Mouse (Mus musculus) neural tube, embryonic 12.5 days (tissue): ENCODE results near the gene Atp1a3. TPM values are rescaled to one million over a fixed set of nuclear protein-coding genes. Genes with fewer than 3 reads are reported as not detected.

ENCODE experiments used
- ATAC-seq: fragments of 200-750 bp; cut with Nextera tagmentation; 2 replicates; pipeline ENCODE4 v1.8.0; 2017; ENCODE audit warnings: low read depth, mild to moderate bottlenecking, moderate TSS enrichment, moderate library complexity; ENCODE audit not compliant: low FRiP score
- H3K27ac ChIP-seq: fragments of 300-500 bp; sonication (generic); 2 replicates; pipeline ENCODE4 v1.5.1; 2016
- H3K27me3 ChIP-seq: fragments of 300-500 bp; sonication (generic); replicated peaks from 2 replicates; pipeline ENCODE4 v1.6.1; 2016; ENCODE audit warnings: mild to moderate bottlenecking
- H3K36me3 ChIP-seq: fragments of 300-500 bp; sonication (generic); 2 replicates; pipeline ENCODE4 v1.6.1; 2016; ENCODE audit warnings: mild to moderate bottlenecking
- H3K4me1 ChIP-seq: fragments of 300-500 bp; sonication (generic); 2 replicates; pipeline ENCODE4 v1.6.1; 2016
- H3K4me2 ChIP-seq: fragments of 300-500 bp; sonication (generic); replicated peaks from 2 replicates; pipeline ENCODE4 v1.6.1; 2016; ENCODE audit warnings: mild to moderate bottlenecking
- H3K4me3 ChIP-seq: fragments of 300-500 bp; sonication (generic); 2 replicates; pipeline ENCODE4 v1.5.1; 2016
- H3K9ac ChIP-seq: fragments of 300-500 bp; sonication (generic); 2 replicates; pipeline ENCODE4 v1.6.1; 2016; ENCODE audit warnings: mild to moderate bottlenecking
- H3K9me3 ChIP-seq: fragments of 300-500 bp; sonication (generic); 2 replicates; pipeline ENCODE4 v1.6.1; 2016; ENCODE audit warnings: mild to moderate bottlenecking
- WGBS: fragments of 180-500 bp; shearing (Covaris S2); methylation state at CpG from one replicate; pipeline ENCODE4 v1.1.7; 2016; 5-methylcytosine and 5-hydroxymethylcytosine counted together
- polyA plus RNA-seq: library from polyadenylated mRNA; unstranded; fragments of >200 nt; fragmentation: Nextera tagmentation; extraction: Ambion mirVana; gene quantifications from 2 replicates; pipeline ENCODE4 v1.2.1, GENCODE M21; 2016

Atp1a3 gene
- polyA plus RNA-seq, 1 experiment from 2014 or later, result 118 TPM

DNA sequence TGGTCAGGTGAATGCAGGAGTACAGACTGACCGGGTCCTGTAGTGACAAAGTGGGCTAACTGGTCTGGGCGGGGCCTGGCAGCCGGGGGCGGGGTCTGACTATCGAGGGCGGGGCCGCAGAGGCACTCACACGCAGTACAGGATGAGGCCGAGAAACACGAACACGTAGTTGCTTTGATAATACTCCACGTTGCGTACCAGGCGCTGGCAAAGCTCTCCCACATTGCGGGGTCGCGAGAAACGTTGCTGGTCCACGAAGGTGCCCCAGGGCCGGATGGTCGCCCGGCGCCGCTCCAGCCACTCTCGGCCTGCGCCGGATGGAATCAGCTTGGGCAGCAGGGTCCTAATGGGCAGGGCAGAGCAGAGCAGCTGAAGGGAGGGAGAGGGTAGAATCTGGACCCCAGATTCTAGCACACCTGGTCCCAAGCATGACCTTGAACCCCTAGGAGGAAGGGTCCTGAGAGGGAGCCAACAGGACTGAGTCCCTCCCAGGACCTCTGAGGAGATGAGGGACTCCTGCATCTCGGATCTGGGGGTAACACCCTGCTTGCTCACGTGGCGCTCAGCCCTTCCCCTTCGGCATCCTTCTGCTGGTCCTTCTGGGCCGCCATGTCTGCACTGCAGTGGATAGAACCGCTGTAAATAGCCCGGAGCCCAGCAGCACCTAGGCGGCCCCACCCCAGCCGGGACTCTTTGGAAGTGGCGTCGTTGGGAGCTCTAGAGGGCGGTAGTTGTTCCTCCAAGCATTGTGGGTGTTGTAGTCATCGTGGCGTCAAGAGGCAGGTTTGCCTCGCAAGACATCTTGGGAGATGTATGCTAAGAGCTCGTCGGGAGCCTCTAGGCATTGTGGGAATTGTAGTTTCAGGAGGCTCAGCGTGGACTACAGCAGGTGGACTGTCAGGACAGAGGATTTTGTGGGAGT is 33.5 kb downstream of the Atp1a3 start, which contains the start of gene Rabac1:
Gene Rabac1 (minus strand): TSS at position 783 of the 922 bp plus-strand sequence.
- Histone ChIP-seq H3K4me2 (peak within 1 kb of the TSS; percentile 81), H3K4me1 (peaks cover 16% of the 10 kb centered on the region), H3K27me3 (no peaks in the 10 kb centered on the region), H3K27ac (no peak within 1 kb of the TSS; the same call in 1 of the 2 replicates), H3K4me3 (peak within 1 kb of the TSS; percentile 65), H3K9ac (peak within 1 kb of the TSS; percentile 72), H3K36me3 (peaks cover 5% of the 10 kb centered on the region; the same call in 1 of the 2 replicates), H3K9me3 (no peaks in the 10 kb centered on the region)
- peak; percentile 90 for ATAC-seq
- under 1% methylated on average over 45 of the region's 45 CpGs for WGBS

GRCm38 (mm10) chr7:24971261-24971971 is 34.3 kb downstream of the Atp1a3 start:
- Histone ChIP-seq H3K9ac (peak overlapping the region; percentile 72), H3K27me3 (no peaks in the 10 kb centered on the region), H3K4me2 (peak overlapping the region; percentile 81), H3K36me3 (peaks cover 5% of the 10 kb centered on the region; the same call in 1 of the 2 replicates), H3K27ac (no peak overlapping the region), H3K4me3 (peak overlapping the region; percentile 65), H3K4me1 (peaks cover 16% of the 10 kb centered on the region), H3K9me3 (no peaks in the 10 kb centered on the region)
- no peak for ATAC-seq
- 10% methylated on average over 19 of the region's 19 CpGs for WGBS

GRCm38 (mm10) chr7:24970341-24970740 is 35.4 kb downstream of the Atp1a3 start:
- 92% methylated on average over 3 of the region's 3 CpGs for WGBS
- Histone ChIP-seq H3K4me3 (no peak overlapping the region), H3K4me2 (no peak overlapping the region), H3K9me3 (no peaks in the 10 kb centered on the region), H3K9ac (no peak overlapping the region), H3K4me1 (peaks cover 16% of the 10 kb centered on the region), H3K27ac (no peak overlapping the region), H3K36me3 (peaks cover 5% of the 10 kb centered on the region; the same call in 1 of the 2 replicates), H3K27me3 (no peaks in the 10 kb centered on the region)
- ATAC-seq, result no peak

GRCm38 (mm10) chr7:24969805-24970204 is 36.0 kb downstream of the Atp1a3 start:
- Histone ChIP-seq H3K27ac (no peak overlapping the region), H3K4me2 (no peak overlapping the region), H3K4me1 (peaks cover 16% of the 10 kb centered on the region), H3K9ac (no peak overlapping the region), H3K27me3 (no peaks in the 10 kb centered on the region), H3K4me3 (no peak overlapping the region), H3K36me3 (peaks cover 5% of the 10 kb centered on the region; the same call in 1 of the 2 replicates), H3K9me3 (no peaks in the 10 kb centered on the region)
- WGBS, result 76% methylated on average over 12 of the region's 12 CpGs
- no peak for ATAC-seq

DNA sequence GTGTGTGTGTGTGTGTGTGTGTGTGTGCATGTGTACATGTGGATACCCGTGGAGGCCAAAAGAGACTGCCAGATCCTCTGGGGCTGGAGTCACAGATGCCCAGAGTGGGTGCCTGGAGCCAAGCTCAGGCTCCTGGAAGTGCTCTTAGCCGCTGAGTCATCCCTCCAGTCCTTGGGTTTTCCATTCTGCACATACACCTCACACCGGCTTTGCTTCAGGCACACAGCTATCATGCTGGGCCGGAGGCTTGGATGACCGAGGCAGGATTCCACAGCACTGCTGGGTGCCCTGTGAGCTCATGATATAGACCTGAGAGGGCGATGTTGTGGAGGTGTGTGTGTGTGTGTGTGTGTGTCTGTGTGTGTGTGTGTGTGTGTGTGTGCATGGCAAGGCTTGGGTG is 37.3 kb downstream of the Atp1a3 start:
- H3K4me1 ChIP-seq, result peaks cover 16% of the 10 kb centered on the region
- H3K9ac ChIP-seq, result no peak overlapping the region
- 69% methylated on average over 6 of the region's 6 CpGs for WGBS
- H3K27me3 ChIP-seq, result no peaks in the 10 kb centered on the region
- H3K27ac ChIP-seq, result no peak overlapping the region
- no peak overlapping the region for H3K4me2 ChIP-seq
- ATAC-seq, result no peak
- no peaks in the 10 kb centered on the region for H3K9me3 ChIP-seq
- H3K4me3 ChIP-seq, result no peak overlapping the region
- H3K36me3 ChIP-seq, result peaks cover 5% of the 10 kb centered on the region; the same call in 1 of the 2 replicates

DNA sequence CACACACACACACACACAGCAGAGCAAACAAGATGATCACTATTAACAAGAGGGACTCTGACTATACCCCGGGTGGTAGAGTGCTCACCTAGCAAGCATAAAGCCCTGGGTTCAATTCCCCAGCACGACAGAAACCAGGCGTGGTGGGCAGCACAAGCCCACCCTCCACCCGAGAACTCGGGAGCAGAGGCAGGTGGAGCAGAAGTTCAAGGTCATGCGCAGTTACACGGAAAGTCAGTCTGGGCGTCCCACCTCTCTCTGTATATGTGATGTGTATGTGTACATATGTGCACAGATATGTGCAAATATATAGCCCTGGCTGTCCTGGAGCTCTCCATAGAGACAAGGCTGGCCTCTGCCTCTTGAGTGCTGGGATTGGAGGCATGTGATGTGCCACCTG is 37.8 kb downstream of the Atp1a3 start:
- 86% methylated on average over 8 of the region's 8 CpGs for WGBS
- H3K4me2 ChIP-seq, result no peak overlapping the region
- peaks cover 5% of the 10 kb centered on the region; the same call in 1 of the 2 replicates for H3K36me3 ChIP-seq
- no peaks in the 10 kb centered on the region for H3K9me3 ChIP-seq
- no peaks in the 10 kb centered on the region for H3K27me3 ChIP-seq
- H3K4me1 ChIP-seq, result peaks cover 16% of the 10 kb centered on the region
- no peak overlapping the region for H3K27ac ChIP-seq
- ATAC-seq, result no peak
- H3K9ac ChIP-seq, result no peak overlapping the region
- no peak overlapping the region for H3K4me3 ChIP-seq

- peaks cover 5% of the 10 kb centered on the region; the same call in 1 of the 2 replicates for H3K36me3 ChIP-seq
- WGBS, result 18% methylated on average over 5 of the region's 5 CpGs
- no peak overlapping the region for H3K27ac ChIP-seq
- 0 out of 2 replicates have a peak, but pooled peaks have one; percentile 52 for ATAC-seq
- H3K4me3 ChIP-seq, result no peak overlapping the region
- H3K9me3 ChIP-seq, result no peaks in the 10 kb centered on the region
- H3K4me2 ChIP-seq, result no peak overlapping the region
- no peak overlapping the region for H3K9ac ChIP-seq
- H3K27me3 ChIP-seq, result no peaks in the 10 kb centered on the region
- H3K4me1 ChIP-seq, result no peaks in the 10 kb centered on the region
Observed at GRCm38 (mm10) chr7:24964897-24965535, 40.7 kb downstream of the Atp1a3 start.

- no peak for ATAC-seq
- no peak overlapping the region for H3K27ac ChIP-seq
- no peak overlapping the region for H3K4me3 ChIP-seq
- H3K27me3 ChIP-seq, result no peaks in the 10 kb centered on the region
- H3K36me3 ChIP-seq, result no peaks in the 10 kb centered on the region
- H3K4me1 ChIP-seq, result no peaks in the 10 kb centered on the region
- WGBS, result 77% methylated on average over 2 of the region's 2 CpGs
- H3K4me2 ChIP-seq, result no peak overlapping the region
- no peaks in the 10 kb centered on the region for H3K9me3 ChIP-seq
- H3K9ac ChIP-seq, result no peak overlapping the region
Observed at GRCm38 (mm10) chr7:24964288-24964687, 41.5 kb downstream of the Atp1a3 start.

GRCm38 (mm10) chr7:24955226-24955625 is 50.5 kb downstream of the Atp1a3 start:
- Histone ChIP-seq H3K9me3 (no peaks in the 10 kb centered on the region), H3K27me3 (peaks cover 67% of the 10 kb centered on the region), H3K4me1 (peaks cover 44% of the 10 kb centered on the region), H3K4me3 (peak overlapping the region; percentile 36), H3K27ac (no peak overlapping the region), H3K9ac (peak overlapping the region; percentile 54), H3K4me2 (peak overlapping the region; percentile 59), H3K36me3 (no peaks in the 10 kb centered on the region)
- ATAC-seq, result no peak
- WGBS, result under 1% methylated on average over 31 of the region's 33 CpGs

GRCm38 (mm10) chr7:24954450-24954849 is 51.3 kb downstream of the Atp1a3 start:
- WGBS, result 3% methylated on average over 30 of the region's 30 CpGs
- H3K9ac ChIP-seq, result peak overlapping the region; percentile 30; the same call in 1 of the 2 replicates
- no peak overlapping the region for H3K27ac ChIP-seq

GRCm38 (mm10) chr7:24953966-24954365 is 51.8 kb downstream of the Atp1a3 start:
- peak; percentile 13; the same call in 1 of the 2 replicates for ATAC-seq
- Histone ChIP-seq H3K27ac (no peak overlapping the region), H3K4me3 (peak overlapping the region; percentile 36), H3K4me1 (peaks cover 56% of the 10 kb centered on the region), H3K9ac (peak overlapping the region; percentile 30; the same call in 1 of the 2 replicates), H3K4me2 (peak overlapping the region; percentile 59), H3K9me3 (no peaks in the 10 kb centered on the region), H3K36me3 (no peaks in the 10 kb centered on the region), H3K27me3 (peaks cover 80% of the 10 kb centered on the region)
- 2% methylated on average over 24 of the region's 24 CpGs for WGBS

More at GRCm38 (mm10) chr7:24954450-24954849, 51.3 kb downstream of the Atp1a3 start:
- peaks cover 75% of the 10 kb centered on the region for H3K27me3 ChIP-seq
- peak overlapping the region; percentile 36 for H3K4me3 ChIP-seq
- H3K36me3 ChIP-seq, result no peaks in the 10 kb centered on the region
- peaks cover 52% of the 10 kb centered on the region for H3K4me1 ChIP-seq
- no peaks in the 10 kb centered on the region for H3K9me3 ChIP-seq
- H3K4me2 ChIP-seq, result peak overlapping the region; percentile 59
- ATAC-seq, result peak; percentile 27
